ENCODE assay signal across 9 mouse cellular contexts in genomic region chr3:53329528-53329927, GRCm38 (mm10).
DNase-seq lines count a peak whose midpoint lies in the region; ATAC-seq and TF ChIP-seq lines count a peak whose summit lies in the region.
"Had no signal": no experiment of that assay in that cellular context is flagged by ENCODE, and none has a peak within 500 bp of the region (broad histone marks: within the 10 kb centered on the region; RNA-seq: fewer than 3 reads in every experiment).

No protein-coding gene starts in this region.

- H3K4me1 ChIP-seq in kidney, adult 2 months (ENCODE audit: control insufficient read depth, insufficient read depth, low read length) = no peaks in the 10 kb centered on the region
- no peaks in the 10 kb centered on the region for H3K4me1 ChIP-seq in kidney, embryonic 16.5 days (ENCODE audit: insufficient read depth, low read length)

- H3K27me3 ChIP-seq in kidney, adult 2 months (replicated peaks; ENCODE audit: control insufficient read depth, insufficient read depth, low read length) = no peaks in the 10 kb centered on the region
- no peaks in the 10 kb centered on the region for H3K27me3 ChIP-seq in kidney, embryonic 16.5 days (ENCODE audit: insufficient read depth, low read length)
- H3K27me3 ChIP-seq: midbrain, embryonic 12.5 days had no signal

- no peak for ATAC-seq in cerebellum, adult (ENCODE audit: insufficient number of reproducible peaks, low FRiP score, low TSS enrichment)
- ATAC-seq in kidney, embryonic 16.5 days (ENCODE audit: low FRiP score, low TSS enrichment) = no peak

- 62% methylated on average over 3 of the region's 3 CpGs for WGBS in kidney, adult 2 months
- 64% methylated on average over 3 of the region's 3 CpGs for WGBS in kidney, embryonic 16.5 days

- no peak overlapping the region for H3K9ac ChIP-seq in kidney, embryonic 16.5 days (replicated peaks; ENCODE audit: low read length)
- H3K9ac ChIP-seq: midbrain, embryonic 12.5 days had no signal

- 0 out of 2 replicates have a peak, but pooled peaks have one; percentile 3 for TF ChIP-seq CTCF in kidney, adult 2 months (conservative IDR thresholded peaks at IDR 0.05; ENCODE audit: insufficient read depth, insufficient read length, low read depth, low read length)

- no peaks in the 10 kb centered on the region for H3K36me3 ChIP-seq in kidney, adult 2 months (ENCODE audit: control insufficient read depth, insufficient read depth, low read length)
- H3K36me3 ChIP-seq in kidney, embryonic 16.5 days (ENCODE audit: insufficient read depth, low read length) = no peaks in the 10 kb centered on the region
- H3K36me3 ChIP-seq: midbrain, embryonic 12.5 days had no signal

- H3K4me3 ChIP-seq in kidney, adult 2 months (ENCODE audit: insufficient read depth, low read depth, low read length) = no peak overlapping the region
- no peak overlapping the region for H3K4me3 ChIP-seq in kidney, embryonic 16.5 days (ENCODE audit: low read length)
- H3K4me3 ChIP-seq: midbrain, embryonic 12.5 days had no signal

- no peaks in the 10 kb centered on the region for H3K9me3 ChIP-seq in kidney, embryonic 16.5 days (ENCODE audit: low read length)
- H3K9me3 ChIP-seq: midbrain, embryonic 12.5 days had no signal

- no peak overlapping the region for H3K27ac ChIP-seq in kidney, adult 2 months (ENCODE audit: insufficient read depth, low read depth, low read length)
- no peak overlapping the region for H3K27ac ChIP-seq in kidney, embryonic 16.5 days (ENCODE audit: low read length)
- H3K27ac ChIP-seq: midbrain, embryonic 12.5 days had no signal

- no peak for TF ChIP-seq POLR2A in kidney, adult 2 months (IDR thresholded peaks at IDR 0.05; ENCODE audit: low read depth, low read length)

- no peak overlapping the region for H3K4me2 ChIP-seq in kidney, embryonic 16.5 days (replicated peaks; ENCODE audit: low read depth, low read length)
- H3K4me2 ChIP-seq: midbrain, embryonic 12.5 days had no signal

- peak; percentile 26 to 33 for DNase-seq in cerebellum, adult 18-20 months
- DNase-seq in kidney, adult 2 months = no peak
- DNase-seq in urinary bladder, postnatal 14 days (ENCODE audit: low spot score) = peak; percentile 14
- no peak for DNase-seq in urinary bladder, postnatal 4 days (ENCODE audit: low spot score in 2 of 2)
- no peak for DNase-seq in ovary, postnatal 14 days (ENCODE audit: low spot score)
- DNase-seq in kidney, postnatal 14 days = no peak

Comparison
In these comparisons a context has a peak if more than half of its experiments do, and no peak if none do; other contexts are left out.
1. DNase-seq: peak in cerebellum, adult 18-20 months (2 of 2) and urinary bladder, postnatal 14 days (single experiment); none in kidney, adult 2 months (single experiment), urinary bladder, postnatal 4 days (0 of 2), ovary, postnatal 14 days (single experiment) and kidney, postnatal 14 days (single experiment).